16 mouse cellular contexts compared by ENCODE assay signal in genomic region chr4:147824389-147824788, GRCm38 (mm10).
"Had no signal": no experiment of that assay in that cellular context is flagged by ENCODE, and none has a peak within 500 bp of the region (broad histone marks: within the 10 kb centered on the region; RNA-seq: fewer than 3 reads in every experiment).

No protein-coding gene starts in this region.

- H3K27me3 ChIP-seq: neural tube, embryonic 13.5 days; neural tube, embryonic 15.5 days; stomach, embryonic 15.5 days had no signal

- H3K9ac ChIP-seq: neural tube, embryonic 13.5 days; neural tube, embryonic 15.5 days; stomach, embryonic 15.5 days had no signal

- DNase-seq: retina, postnatal 1 day; right cerebral cortex, adult 18-20 months; right cerebral cortex, postnatal 14 days; right cerebral cortex, postnatal 25 days; right cerebral cortex, postnatal 4 days; spleen, adult 18-20 months; thymus, adult 18-20 months; thymus, adult 2 months; thymus, postnatal 14 days; thymus, postnatal 25 days; thymus, postnatal 36 days; thymus, postnatal 4 days had no signal

- H3K4me1 ChIP-seq: neural tube, embryonic 13.5 days; neural tube, embryonic 15.5 days; stomach, embryonic 15.5 days had no signal

- H3K27ac ChIP-seq: neural tube, embryonic 13.5 days; neural tube, embryonic 15.5 days; stomach, embryonic 15.5 days; stomach, postnatal 0 days had no signal

- H3K4me3 ChIP-seq: neural tube, embryonic 13.5 days; neural tube, embryonic 15.5 days; stomach, embryonic 15.5 days had no signal

- H3K4me2 ChIP-seq: neural tube, embryonic 13.5 days; neural tube, embryonic 15.5 days; stomach, embryonic 15.5 days had no signal
